Mouse (Mus musculus) testis, adult 2 months (tissue): Measurements from ENCODE around the gene Hrasls5.

Experiments
- CTCF ChIP-seq: fragments of 200-500 bp; IDR thresholded peaks from 2 replicates; pipeline ENCODE4 v1.5.1; 2012; ENCODE audit warnings: low read depth, mild to moderate bottlenecking, inconsistent platforms, low read length, moderate library complexity; ENCODE audit not compliant: control insufficient read depth, insufficient read depth, insufficient replicate concordance
- POLR2A ChIP-seq: fragments of 200-500 bp; IDR thresholded peaks from 2 replicates; pipeline ENCODE4 v1.6.1; 2012; ENCODE audit warnings: low read depth, mild to moderate bottlenecking, inconsistent platforms, low read length, moderate library complexity; ENCODE audit not compliant: control insufficient read depth

DNA sequence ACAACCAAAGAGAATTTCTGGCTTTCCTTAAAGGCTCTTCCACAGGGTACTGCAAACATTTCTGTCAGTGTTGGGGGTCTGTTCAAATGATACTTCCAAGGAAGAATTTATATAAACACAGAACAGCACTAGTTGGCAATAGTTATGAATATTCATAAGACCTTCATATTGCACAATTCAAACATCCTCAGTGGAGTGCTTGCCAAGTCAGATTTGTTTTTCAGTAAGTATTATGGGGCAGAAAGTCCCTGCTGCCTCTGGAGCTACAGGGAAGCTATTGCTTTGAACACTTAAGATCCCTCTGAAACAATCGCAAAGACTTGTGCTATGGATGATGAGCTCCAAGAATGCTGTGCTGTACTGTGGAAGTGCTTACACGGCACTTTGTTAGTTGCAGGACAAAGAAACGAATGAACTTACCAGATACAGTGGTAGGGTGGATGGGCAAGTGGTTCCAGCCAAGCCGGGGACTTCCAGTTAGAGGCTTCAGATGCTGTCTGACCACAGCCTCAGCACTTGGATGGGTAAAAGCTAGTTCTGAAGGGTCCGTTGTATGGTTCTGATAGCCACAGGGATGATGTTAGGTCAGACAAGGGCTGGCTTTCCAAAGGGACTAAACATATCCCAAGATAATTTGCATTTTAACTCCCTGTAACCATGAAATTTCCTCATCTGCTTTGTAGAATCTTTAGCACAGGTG is 4.0 kb downstream of the Hrasls5 start:
- TF ChIP-seq POLR2A: no peak
- TF ChIP-seq CTCF: no peak
